Mouse (Mus musculus): ENCODE measurements around the gene Gm1113.

- no peak for TF ChIP-seq CTCF (IDR thresholded peaks at IDR 0.05)
- no peak for TF ChIP-seq EP300 (IDR thresholded peaks at IDR 0.05)
Observed at GRCm38 (mm10) chr9:35529796-35530195, 11.7 kb upstream of the Gm1113 start.

Data from lung, postnatal 0 days (tissue).